Mouse (Mus musculus) stomach, embryonic 15.5 days (tissue): ENCODE results near the gene Large2. TPM values are rescaled to one million over a fixed set of nuclear protein-coding genes. Genes with fewer than 3 reads are reported as not detected.
A peak's percentile ranks its signal among the peaks of the same experiment; 100 is the strongest.

Experiments used
- ATAC-seq: fragments of 200-750 bp; cut with Nextera tagmentation; 2 replicates; pipeline ENCODE4 v1.8.0; 2017; ENCODE audit warnings: low read depth, moderate number of reproducible peaks, moderate TSS enrichment; ENCODE audit not compliant: insufficient read depth, low FRiP score
- H3K27ac ChIP-seq: fragments of 300-500 bp; sonication (generic); 2 replicates; pipeline ENCODE4 v1.5.1; 2015; ENCODE audit warnings: mild to moderate bottlenecking, inconsistent platforms
- H3K27me3 ChIP-seq: fragments of 300-500 bp; sonication (generic); replicated peaks from 2 replicates; pipeline ENCODE4 v1.6.1; 2015; ENCODE audit warnings: inconsistent platforms
- H3K36me3 ChIP-seq: fragments of 300-500 bp; sonication (generic); 2 replicates; pipeline ENCODE4 v1.6.1; 2015; ENCODE audit warnings: inconsistent platforms
- H3K4me1 ChIP-seq: fragments of 300-500 bp; sonication (generic); 2 replicates; pipeline ENCODE4 v1.6.1; 2015; ENCODE audit warnings: inconsistent platforms
- H3K4me2 ChIP-seq: fragments of 300-500 bp; sonication (generic); 2 replicates; pipeline ENCODE4 v1.6.1; 2015; ENCODE audit warnings: mild to moderate bottlenecking, inconsistent platforms
- H3K4me3 ChIP-seq: fragments of 300-500 bp; sonication (generic); replicated peaks from 2 replicates; pipeline ENCODE4 v1.5.1; 2015; ENCODE audit warnings: inconsistent platforms
- H3K9ac ChIP-seq: fragments of 300-500 bp; sonication (generic); 2 replicates; pipeline ENCODE4 v1.6.1; 2015; ENCODE audit warnings: inconsistent platforms
- H3K9me3 ChIP-seq: fragments of 300-500 bp; sonication (generic); 2 replicates; pipeline ENCODE4 v1.6.1; 2016; ENCODE audit warnings: inconsistent platforms
- WGBS: fragments of 180-500 bp; shearing (Covaris S2); methylation state at CpG from one replicate; pipeline ENCODE4 v1.1.7; 2015; 5-methylcytosine and 5-hydroxymethylcytosine counted together
- polyA plus RNA-seq: library from polyadenylated mRNA; unstranded; fragments of >200 nt; fragmentation: Nextera tagmentation; extraction: Ambion mirVana; gene quantifications from 2 replicates; pipeline ENCODE4 v1.2.1, GENCODE M21; 2015

Gene Large2
- polyA plus RNA-seq, 1 experiment from 2014 or later: 13.9 TPM

- H3K4me2 ChIP-seq: no peak overlapping the region
- H3K9ac ChIP-seq: no peak overlapping the region
- no peak for ATAC-seq
- peaks cover 34% of the 10 kb centered on the region for H3K36me3 ChIP-seq
- no peak overlapping the region for H3K4me3 ChIP-seq
- H3K9me3 ChIP-seq: no peaks in the 10 kb centered on the region
- WGBS: 61% methylated on average over 6 of the region's 6 CpGs
- no peak overlapping the region for H3K27ac ChIP-seq
- peaks cover 17% of the 10 kb centered on the region for H3K4me1 ChIP-seq
- H3K27me3 ChIP-seq: no peaks in the 10 kb centered on the region
Observed at GRCm38 (mm10) chr2:92380495-92381050, 5.9 kb upstream of the Large2 start.

- 78% methylated on average over 17 of the region's 17 CpGs for WGBS
- Histone ChIP-seq H3K27me3 (no peaks in the 10 kb centered on the region), H3K9ac (no peak overlapping the region), H3K27ac (no peak overlapping the region), H3K4me2 (no peak overlapping the region), H3K36me3 (peaks cover 32% of the 10 kb centered on the region), H3K9me3 (no peaks in the 10 kb centered on the region), H3K4me3 (no peak overlapping the region), H3K4me1 (peaks cover 17% of the 10 kb centered on the region)
- ATAC-seq: no peak
Observed at GRCm38 (mm10) chr2:92379783-92380494, 5.3 kb upstream of the Large2 start.

- no peak overlapping the region for H3K4me3 ChIP-seq
- ATAC-seq: no peak
- WGBS: 90% methylated on average over 7 of the region's 7 CpGs
Observed at GRCm38 (mm10) chr2:92377320-92377719, 2.7 kb upstream of the Large2 start.

GRCm38 (mm10) chr2:92376300-92376699, 1.6 kb upstream of the Large2 start:
- 0 out of 2 replicates have a peak overlapping the region, but pooled peaks have one; percentile 57 for H3K9ac ChIP-seq
- peak overlapping the region; percentile 88 for H3K4me2 ChIP-seq
- peak overlapping the region; percentile 77 for H3K4me3 ChIP-seq
- no peaks in the 10 kb centered on the region; the same call in 1 of the 2 replicates for H3K27me3 ChIP-seq
- no peaks in the 10 kb centered on the region for H3K9me3 ChIP-seq
- H3K4me1 ChIP-seq: peaks cover 44% of the 10 kb centered on the region
- H3K27ac ChIP-seq: no peak overlapping the region
- peaks cover 21% of the 10 kb centered on the region for H3K36me3 ChIP-seq
- ATAC-seq: no peak
- WGBS: 82% methylated on average over 6 of the region's 6 CpGs

More at GRCm38 (mm10) chr2:92377320-92377719, 2.7 kb upstream of the Large2 start:
- H3K9me3 ChIP-seq: no peaks in the 10 kb centered on the region
- no peak overlapping the region for H3K4me2 ChIP-seq
- H3K4me1 ChIP-seq: peaks cover 33% of the 10 kb centered on the region
- H3K27me3 ChIP-seq: no peaks in the 10 kb centered on the region
- H3K9ac ChIP-seq: no peak overlapping the region
- no peak overlapping the region for H3K27ac ChIP-seq
- H3K36me3 ChIP-seq: peaks cover 25% of the 10 kb centered on the region

GRCm38 (mm10) chr2:92375788-92376187, 1.1 kb upstream of the Large2 start:
- WGBS: 6% methylated on average over 10 of the region's 10 CpGs
- peak overlapping the region; percentile 57 for H3K9ac ChIP-seq

GRCm38 (mm10) chr2:92375099-92375623, 492 bp upstream of the Large2 start:
- Histone ChIP-seq H3K4me2 (peak overlapping the region; percentile 88), H3K9me3 (no peaks in the 10 kb centered on the region), H3K4me1 (peaks cover 45% of the 10 kb centered on the region), H3K9ac (peak overlapping the region; percentile 57), H3K36me3 (peaks cover 17% of the 10 kb centered on the region), H3K27me3 (no peaks in the 10 kb centered on the region; the same call in 1 of the 2 replicates), H3K4me3 (peak overlapping the region; percentile 77), H3K27ac (peak overlapping the region; percentile 96)
- ATAC-seq: peak; percentile 94
- under 1% methylated on average over 29 of the region's 29 CpGs for WGBS

More at GRCm38 (mm10) chr2:92375788-92376187, 1.1 kb upstream of the Large2 start:
- no peaks in the 10 kb centered on the region; the same call in 1 of the 2 replicates for H3K27me3 ChIP-seq
- peak overlapping the region; percentile 88 for H3K4me2 ChIP-seq
- peak overlapping the region; percentile 96; the same call in 1 of the 2 replicates for H3K27ac ChIP-seq
- no peak for ATAC-seq
- no peaks in the 10 kb centered on the region for H3K9me3 ChIP-seq
- peaks cover 45% of the 10 kb centered on the region for H3K4me1 ChIP-seq
- peak overlapping the region; percentile 77 for H3K4me3 ChIP-seq
- peaks cover 18% of the 10 kb centered on the region for H3K36me3 ChIP-seq

GRCm38 (mm10) chr2:92373437-92373813, 1.2 kb downstream of the Large2 start:
- H3K9me3 ChIP-seq: no peaks in the 10 kb centered on the region
- no peak for ATAC-seq
- peaks cover 45% of the 10 kb centered on the region for H3K4me1 ChIP-seq
- no peak overlapping the region for H3K9ac ChIP-seq
- peak overlapping the region; percentile 88; the same call in 1 of the 2 replicates for H3K4me2 ChIP-seq
- H3K27me3 ChIP-seq: peaks cover 4% of the 10 kb centered on the region; the same call in 1 of the 2 replicates
- 81% methylated on average over 11 of the region's 11 CpGs for WGBS
- peak overlapping the region; percentile 74 for H3K27ac ChIP-seq
- H3K4me3 ChIP-seq: no peak overlapping the region
- H3K36me3 ChIP-seq: peaks cover 4% of the 10 kb centered on the region; the same call in 1 of the 2 replicates

GRCm38 (mm10) chr2:92372767-92373436, 1.8 kb downstream of the Large2 start:
- Histone ChIP-seq H3K9ac (no peak overlapping the region), H3K9me3 (no peaks in the 10 kb centered on the region), H3K4me2 (no peak overlapping the region)

GRCm38 (mm10) chr2:92371971-92372690, 2.5 kb downstream of the Large2 start:
- no peak for ATAC-seq
- H3K27me3 ChIP-seq: peaks cover 4% of the 10 kb centered on the region; the same call in 1 of the 2 replicates
- H3K4me1 ChIP-seq: peaks cover 45% of the 10 kb centered on the region
- H3K36me3 ChIP-seq: no peaks in the 10 kb centered on the region
- H3K4me3 ChIP-seq: no peak overlapping the region
- H3K9me3 ChIP-seq: no peaks in the 10 kb centered on the region
- no peak overlapping the region for H3K9ac ChIP-seq
- H3K4me2 ChIP-seq: peak overlapping the region; percentile 84; the same call in 1 of the 2 replicates
- 29% methylated on average over 10 of the region's 10 CpGs for WGBS
- H3K27ac ChIP-seq: peak overlapping the region; percentile 74

More at GRCm38 (mm10) chr2:92372767-92373436, 1.8 kb downstream of the Large2 start:
- no peak for ATAC-seq
- Histone ChIP-seq H3K4me3 (no peak overlapping the region), H3K27ac (peak overlapping the region; percentile 74), H3K36me3 (no peaks in the 10 kb centered on the region), H3K4me1 (peaks cover 45% of the 10 kb centered on the region), H3K27me3 (peaks cover 4% of the 10 kb centered on the region; the same call in 1 of the 2 replicates)
- 51% methylated on average over 9 of the region's 9 CpGs for WGBS

GRCm38 (mm10) chr2:92370821-92371805, 3.6 kb downstream of the Large2 start:
- H3K27ac ChIP-seq: peak overlapping the region; percentile 74
- 4% methylated on average over 45 of the region's 45 CpGs for WGBS

More at GRCm38 (mm10) chr2:92370821-92371805, 3.6 kb downstream of the Large2 start:
- 0 out of 2 replicates have a peak, but pooled peaks cover 3% of the 10 kb centered on the region for H3K36me3 ChIP-seq
- peak; percentile 63 for ATAC-seq
- no peaks in the 10 kb centered on the region for H3K9me3 ChIP-seq
- peak overlapping the region; percentile 50 for H3K4me3 ChIP-seq
- peaks cover 4% of the 10 kb centered on the region; the same call in 1 of the 2 replicates for H3K27me3 ChIP-seq
- peaks cover 42% of the 10 kb centered on the region for H3K4me1 ChIP-seq
- H3K4me2 ChIP-seq: peak overlapping the region; percentile 84
- H3K9ac ChIP-seq: peak overlapping the region; percentile 23; the same call in 1 of the 2 replicates
